Mouse (Mus musculus) gastrocnemius, postnatal 10 days (tissue): ENCODE measurements around the gene Zfp984. TPM values are rescaled to one million over a fixed set of nuclear protein-coding genes. Genes with fewer than 3 reads are reported as not detected.

ENCODE experiments used
- total RNA-seq, 2 experiments: library from RNA; stranded (reverse); gene quantifications; 2 replicates each; pipeline ENCODE4 v1.2.3; 2021

The Zfp984 gene
- total RNA-seq, 2 experiments from 2014 or later, result 1.5 to 2.3 TPM

Other genes starting within 250 kb of the Zfp984 start
- 1 to 10 TPM; 1.2 to 1.7 TPM for gene Zfp979, start 167.3 kb downstream of the Zfp984 start, total RNA-seq
- not detected for gene Zfp534, start 107.2 kb downstream of the Zfp984 start, total RNA-seq
- 1 to 10 TPM; 7.2 to 8.5 TPM for gene Zfp933, start 38.6 kb upstream of the Zfp984 start, total RNA-seq
- 1 to 10 TPM; 6.2 to 9.2 TPM for gene Miip, start 59.0 kb upstream of the Zfp984 start, total RNA-seq
- gene Fv1, start 59.2 kb upstream of the Zfp984 start, total RNA-seq, result 1 to 10 TPM; 3.2 to 4.6 TPM
- 100 to 1,000 TPM; 254 to 282 TPM for gene Mfn2, start 94.9 kb upstream of the Zfp984 start, total RNA-seq
- gene Plod1, start 127.0 kb upstream of the Zfp984 start, total RNA-seq, result 10 to 100 TPM; 50.6 to 55.3 TPM
- 10 to 100 TPM; 25.7 to 28.2 TPM for gene 2510039O18Rik, start 131.1 kb upstream of the Zfp984 start, total RNA-seq
- not detected for gene Nppb, start 176.0 kb upstream of the Zfp984 start, total RNA-seq
- gene Nppa, start 190.9 kb upstream of the Zfp984 start, total RNA-seq, result not detected
- 1 to 10 TPM; 7.1 to 8.5 TPM for gene Clcn6, start 229.0 kb upstream of the Zfp984 start, total RNA-seq
- gene Mthfr, start 229.3 kb upstream of the Zfp984 start, total RNA-seq, result 10 to 100 TPM; 20.0 to 23.4 TPM